Mouse (Mus musculus) megakaryocyte, embryonic 14.5 days (primary cell): Measurements from ENCODE around the gene Lrguk.

ENCODE experiments used
- FLI1 ChIP-seq: IDR thresholded peaks from 2 replicates; pipeline ENCODE4 v1.6.1; 2012; ENCODE audit warnings: low read length, inconsistent platforms, mixed read lengths
- GATA1 ChIP-seq: IDR thresholded peaks from 3 replicates; pipeline ENCODE4 v1.6.1; 2012; ENCODE audit warnings: mixed read lengths, low read length, inconsistent platforms, borderline replicate concordance

GRCm38 (mm10) chr6:34034577-34035461 is 5.6 kb downstream of the Lrguk start:
- TF ChIP-seq FLI1: no peak
- no peak for TF ChIP-seq GATA1
